Mouse (Mus musculus): Measurements from ENCODE around the gene Smurf2.
A peak's percentile ranks its signal among the peaks of the same experiment; 100 is the strongest.

The Smurf2 gene

DNA sequence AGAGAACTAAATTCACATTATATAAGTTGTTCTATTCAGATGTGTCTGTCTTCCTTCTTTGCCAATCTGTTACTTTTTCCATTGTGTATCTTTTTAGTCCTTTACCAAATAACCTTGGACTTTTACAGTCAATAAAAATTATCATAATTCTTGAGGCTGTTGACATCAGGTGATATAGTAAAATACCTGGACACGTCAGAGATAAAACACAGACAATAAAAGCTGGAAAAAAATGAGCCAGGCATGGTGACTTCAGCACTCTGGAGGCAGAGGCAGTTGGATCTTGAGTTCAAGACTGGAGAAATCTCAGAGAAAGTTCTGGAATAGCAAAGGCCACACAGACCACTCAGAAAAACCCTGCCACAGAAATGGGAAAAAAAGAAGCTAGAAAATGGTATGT, 13.3 kb downstream of the Smurf2 start:
- no peak for DNase-seq (ENCODE audit: low read depth, low spot score)

DNA sequence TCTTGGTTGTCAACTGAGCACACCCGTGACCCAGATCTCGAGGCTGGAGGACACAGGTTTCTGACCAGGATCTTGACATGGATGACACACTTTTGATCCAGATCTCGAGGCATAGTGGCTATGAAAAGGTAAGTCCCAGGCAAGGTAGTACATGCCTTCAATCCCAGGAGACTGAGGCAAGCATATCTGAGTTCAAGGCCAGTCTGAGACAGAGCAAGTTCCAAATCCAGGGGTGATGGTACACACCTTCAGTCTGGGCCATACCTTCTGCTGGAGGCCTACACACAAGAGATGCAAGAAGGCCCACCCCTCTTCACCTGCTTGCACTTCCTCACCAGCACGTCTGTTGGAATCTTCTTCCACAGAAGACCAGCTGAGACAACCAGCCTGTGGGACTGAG, 14.8 kb downstream of the Smurf2 start:
- DNase-seq (ENCODE audit: low read depth, low spot score), result no peak

DNA sequence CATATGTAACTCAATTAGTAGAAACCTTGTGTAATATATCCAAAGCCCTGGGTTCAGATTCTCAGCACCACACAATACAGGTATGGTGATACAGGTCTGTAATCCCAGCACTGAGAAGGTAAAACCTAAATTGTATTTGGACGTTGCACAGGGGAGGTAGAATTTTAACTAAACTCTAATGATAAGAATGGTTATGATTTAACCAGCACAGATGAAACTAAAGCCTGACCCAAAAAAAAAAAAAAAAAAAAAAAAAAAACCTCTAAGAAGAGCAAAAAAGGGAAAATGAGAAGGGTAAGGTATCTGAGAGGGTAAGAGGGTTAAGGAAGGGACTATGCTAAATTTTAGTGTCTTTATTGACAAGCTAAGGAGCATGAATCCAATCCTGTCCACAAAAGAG, 20.7 kb downstream of the Smurf2 start:
- DNase-seq (ENCODE audit: low read depth, low spot score), result no peak

DNA sequence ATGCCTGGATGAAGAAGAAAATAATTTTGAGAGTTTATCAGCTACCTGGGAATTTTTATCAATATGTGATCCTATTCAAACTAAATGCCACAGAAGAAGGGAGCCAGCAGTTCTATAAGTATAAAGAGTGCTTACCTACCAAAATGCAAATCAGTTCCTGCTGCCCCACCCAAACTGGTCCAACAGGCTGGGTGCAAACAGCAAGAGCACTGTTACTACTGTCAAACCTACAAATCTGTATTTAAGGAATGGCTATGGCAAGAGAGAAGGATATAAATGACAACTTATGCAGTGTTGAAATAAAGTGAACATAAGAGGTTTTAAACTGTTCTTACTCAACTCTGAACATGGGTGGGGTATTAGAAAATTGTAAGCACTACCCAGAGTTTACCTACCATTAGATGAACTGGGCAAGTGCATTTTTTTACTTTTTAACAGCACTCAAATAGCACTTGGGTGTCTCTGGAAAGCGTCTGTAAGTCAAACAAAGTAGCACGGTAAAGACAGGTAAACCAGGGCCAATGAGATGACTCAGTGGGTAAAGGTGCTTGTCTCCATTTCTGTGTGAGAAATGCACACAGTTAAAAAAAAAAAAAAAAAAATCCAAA, 23.9 kb downstream of the Smurf2 start:
- no peak for DNase-seq (ENCODE audit: low read depth, low spot score)

DNA sequence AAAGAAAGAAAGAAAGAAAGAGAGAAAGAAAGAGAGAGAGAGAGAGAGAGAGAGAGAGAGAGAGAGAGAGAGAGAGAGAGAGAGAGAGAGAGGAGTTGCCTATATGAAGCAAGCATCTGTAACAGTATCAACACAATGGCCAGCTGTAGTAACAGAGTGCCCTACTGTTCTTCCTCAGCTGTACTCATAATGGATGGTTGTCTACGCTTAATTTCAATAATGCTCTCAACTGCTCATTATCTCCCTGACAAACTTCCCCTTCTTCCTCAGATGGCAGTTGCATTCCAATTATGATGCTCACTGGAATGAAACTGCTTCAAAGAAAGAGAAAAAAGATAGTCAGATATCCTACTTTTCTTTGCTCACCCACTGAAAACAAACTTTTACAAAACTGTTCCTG, 36.9 kb downstream of the Smurf2 start:
- no peak for DNase-seq (ENCODE audit: low read depth, low spot score)

DNA sequence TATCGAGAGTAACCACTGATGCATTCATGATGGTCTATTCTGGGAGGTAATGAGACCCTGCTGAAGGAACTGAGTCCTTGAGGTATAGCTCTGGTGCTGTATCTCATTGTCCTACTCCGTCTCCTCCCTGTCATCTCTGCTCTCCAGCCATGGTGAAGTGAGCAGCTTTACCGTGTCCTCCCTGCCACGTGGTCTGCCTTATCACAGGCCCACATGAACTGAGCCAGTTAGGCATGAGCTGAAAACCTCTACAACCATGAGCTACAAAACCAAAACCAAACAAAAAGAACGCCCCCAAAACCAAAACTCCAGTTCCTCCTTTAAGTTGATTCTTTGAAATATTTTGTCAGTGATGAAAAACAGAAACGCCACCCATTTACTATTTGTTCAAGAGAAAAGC, 47.9 kb downstream of the Smurf2 start:
- DNase-seq (ENCODE audit: low read depth, low spot score), result no peak

DNA sequence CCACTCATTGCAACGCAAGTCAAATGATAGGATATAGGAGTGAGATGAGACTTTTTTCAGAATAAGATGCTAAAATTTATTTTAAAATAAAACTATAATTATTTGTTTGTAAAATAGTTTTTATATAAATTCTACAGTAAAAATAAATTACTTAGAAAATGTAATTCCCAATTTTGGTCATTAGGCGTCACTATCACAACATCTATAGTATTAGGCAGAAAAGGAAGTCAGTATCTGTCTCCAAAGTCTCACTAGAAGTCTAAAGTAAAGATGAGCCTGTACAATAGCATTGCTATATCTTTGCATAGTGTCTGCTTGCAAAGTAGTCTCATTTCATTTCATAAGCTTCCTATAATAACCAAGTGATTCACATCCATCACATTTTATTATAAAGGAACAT, 69.1 kb downstream of the Smurf2 start:
- DNase-seq (ENCODE audit: low read depth, low spot score), result peak; percentile 5

DNA sequence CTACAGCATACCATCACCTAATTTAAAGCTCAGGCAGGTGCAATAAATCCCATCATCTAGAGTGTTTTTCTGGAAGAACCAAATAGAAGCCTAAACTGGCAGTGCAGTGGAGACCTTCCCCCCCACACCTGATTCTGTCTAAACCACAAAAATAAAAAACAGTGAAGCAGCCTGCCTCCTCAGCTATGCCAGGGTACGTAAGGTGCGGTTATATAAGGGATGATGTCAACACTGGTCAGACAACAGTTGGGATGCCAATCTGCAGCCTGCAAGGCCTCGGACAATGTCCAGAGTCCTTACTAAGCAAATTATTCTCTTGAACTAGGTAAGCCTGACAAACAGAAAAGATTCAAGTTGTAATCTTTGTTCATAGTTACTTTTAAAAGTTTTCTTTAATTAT, 78.5 kb downstream of the Smurf2 start:
- DNase-seq (ENCODE audit: low read depth, low spot score), result no peak

DNA sequence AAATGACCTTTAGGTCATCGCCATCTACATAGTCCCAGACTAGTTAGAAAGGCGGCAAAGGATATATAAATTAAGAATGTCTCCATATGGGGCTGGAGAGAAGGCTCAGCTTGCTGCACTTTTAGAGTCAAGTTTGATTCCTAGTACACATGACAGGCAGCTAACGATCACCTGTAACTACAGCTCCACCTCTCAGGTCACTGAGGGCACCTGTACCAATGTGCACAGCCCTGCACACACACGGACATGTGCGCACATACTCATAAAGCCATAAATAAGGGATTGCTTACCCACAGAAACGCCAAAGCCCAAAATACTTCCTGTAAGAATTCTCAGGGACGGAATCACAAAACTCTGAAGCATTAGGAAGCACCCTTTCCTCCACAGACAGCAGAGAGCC, 92.4 kb downstream of the Smurf2 start:
- DNase-seq (ENCODE audit: low read depth, low spot score), result no peak

DNA sequence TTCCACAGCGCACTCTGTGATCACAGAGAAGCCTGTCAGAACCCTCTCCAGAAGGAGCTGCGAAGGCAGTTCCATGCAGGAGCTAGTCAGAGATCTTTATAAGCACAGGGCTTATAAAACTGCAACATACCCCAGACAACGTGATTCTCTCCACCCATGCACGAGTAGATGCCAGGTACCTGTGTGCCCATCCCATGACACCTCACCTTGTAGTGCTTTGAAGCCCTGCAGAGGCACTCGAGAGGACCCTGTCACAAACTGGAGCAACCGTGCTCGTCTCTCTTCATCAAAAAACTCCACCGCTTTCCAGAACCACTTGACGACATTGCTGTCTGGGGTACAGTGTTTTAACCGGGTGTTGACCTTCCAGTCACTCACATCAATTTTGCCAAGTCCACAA, 96.1 kb downstream of the Smurf2 start:
- DNase-seq (ENCODE audit: low read depth, low spot score), result no peak

DNA sequence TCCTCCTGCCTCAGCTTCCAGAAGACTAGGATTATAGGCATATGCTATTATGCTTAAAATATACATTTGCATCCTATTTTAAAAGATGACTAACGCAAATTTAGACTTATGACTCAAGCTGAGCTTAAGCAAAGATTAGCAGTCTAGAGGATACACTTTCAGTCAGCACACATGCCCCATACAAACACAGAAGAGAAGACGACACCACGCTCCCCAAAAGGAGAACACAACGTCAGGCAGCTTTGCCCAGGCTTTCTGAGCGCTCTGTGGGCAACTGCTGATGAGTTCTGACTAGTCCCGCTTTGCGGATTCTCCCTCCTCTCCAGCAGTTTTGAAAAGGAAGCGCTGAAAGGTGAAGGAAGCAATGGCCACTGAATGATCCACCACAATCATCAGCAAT, 96.8 kb downstream of the Smurf2 start:
- no peak for DNase-seq (ENCODE audit: low read depth, low spot score)

DNA sequence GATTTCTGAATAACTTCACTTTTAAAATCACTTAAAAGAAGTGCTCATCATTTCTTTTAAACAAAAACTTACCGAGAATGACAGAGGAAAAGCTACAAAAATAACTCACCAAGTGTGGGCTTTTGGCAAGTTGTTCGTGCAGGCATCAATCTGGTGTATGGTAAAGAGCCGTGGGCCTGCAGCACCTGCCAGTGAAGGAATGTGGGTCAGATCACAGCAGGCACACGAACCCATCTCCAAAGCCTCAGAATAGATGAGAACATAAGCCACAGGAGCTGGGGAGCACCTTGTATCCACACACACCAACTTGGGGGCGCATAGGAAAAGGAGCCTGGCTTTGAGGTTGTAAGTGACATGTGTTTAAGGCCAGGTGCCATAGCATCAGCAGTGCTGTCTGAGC, 97.6 kb downstream of the Smurf2 start:
- DNase-seq (ENCODE audit: low read depth, low spot score), result no peak

DNA sequence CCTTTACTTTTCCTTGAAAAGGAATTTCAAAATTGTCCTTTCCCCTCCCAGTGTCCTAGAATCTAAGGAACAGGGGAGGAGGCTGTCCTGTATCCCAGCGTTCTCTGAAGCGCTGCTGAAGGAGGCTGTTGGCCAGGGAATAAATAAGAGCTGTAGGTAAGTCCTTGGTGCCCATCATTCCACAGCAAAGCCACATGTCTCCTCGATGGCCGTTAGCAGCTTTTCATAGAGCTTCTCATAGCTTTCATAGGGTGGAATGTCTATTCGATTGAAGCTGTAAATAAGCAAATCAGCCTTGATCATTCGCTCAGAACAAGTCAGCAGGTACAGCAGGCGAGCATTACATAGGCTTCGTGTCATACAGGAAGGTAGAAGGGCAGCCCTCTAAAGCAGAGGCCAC, 98.0 kb downstream of the Smurf2 start:
- DNase-seq (ENCODE audit: low read depth, low spot score), result no peak

DNA sequence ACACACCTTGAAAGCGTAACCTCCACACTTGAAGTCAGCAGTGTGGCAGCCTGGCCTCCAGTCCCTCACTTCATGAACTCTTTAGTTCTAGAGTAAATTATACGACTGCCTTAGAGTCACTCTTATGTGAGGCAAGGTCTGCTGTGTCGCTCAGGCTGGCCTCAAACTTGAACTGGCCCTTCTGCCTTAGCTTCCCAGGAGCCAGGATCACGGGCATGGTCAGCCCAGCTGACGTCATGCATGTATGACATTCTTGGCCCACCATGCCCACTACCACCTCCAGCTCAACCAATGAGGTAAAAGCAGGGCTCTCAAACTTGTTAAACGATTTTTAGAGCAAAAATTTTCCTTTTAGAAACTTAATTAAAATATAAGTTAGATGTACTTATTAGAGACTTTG, 99.1 kb downstream of the Smurf2 start:
- no peak for DNase-seq (ENCODE audit: low read depth, low spot score)

DNA sequence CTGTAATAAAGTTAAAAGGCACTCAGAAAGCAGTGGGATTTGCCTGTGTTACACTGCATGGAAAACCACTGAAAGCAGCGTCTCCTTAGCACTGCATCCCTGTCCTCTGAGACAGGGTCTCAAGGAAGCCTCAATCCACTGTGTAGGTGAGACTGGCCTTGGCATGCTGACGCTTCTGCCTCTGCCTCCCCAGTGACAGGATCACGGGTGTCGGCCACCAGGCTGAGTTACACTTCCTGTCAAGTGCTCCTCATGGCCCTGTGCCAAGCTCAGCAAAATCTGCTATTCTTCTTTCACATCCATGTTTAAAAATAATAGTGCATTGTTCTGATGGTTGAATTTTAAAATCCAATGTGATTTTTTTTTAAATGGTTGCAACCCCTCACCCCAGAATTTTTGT, 99.5 kb downstream of the Smurf2 start:
- peak; percentile 42 for DNase-seq (ENCODE audit: low read depth, low spot score)

DNA sequence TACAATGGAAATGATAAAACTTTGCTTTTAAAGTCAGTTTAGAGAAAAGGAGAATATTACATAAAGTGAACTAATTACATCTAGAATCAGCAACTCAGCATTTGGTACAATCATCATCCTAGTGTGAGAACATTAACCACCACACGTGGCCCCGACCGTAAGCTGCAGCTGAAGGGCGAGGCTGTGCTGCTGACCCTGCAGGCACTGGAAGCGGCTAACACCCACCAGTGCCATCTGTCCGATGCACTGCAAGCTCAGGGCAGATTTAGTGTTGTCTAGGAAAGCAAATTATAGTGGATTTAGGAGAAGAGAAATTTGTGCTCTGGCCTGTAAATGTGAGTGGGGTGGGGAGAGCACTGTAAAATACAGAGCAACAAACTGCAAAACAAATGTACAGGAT, 100.3 kb downstream of the Smurf2 start:
- peak; percentile 16 for DNase-seq (ENCODE audit: low read depth, low spot score)

DNA sequence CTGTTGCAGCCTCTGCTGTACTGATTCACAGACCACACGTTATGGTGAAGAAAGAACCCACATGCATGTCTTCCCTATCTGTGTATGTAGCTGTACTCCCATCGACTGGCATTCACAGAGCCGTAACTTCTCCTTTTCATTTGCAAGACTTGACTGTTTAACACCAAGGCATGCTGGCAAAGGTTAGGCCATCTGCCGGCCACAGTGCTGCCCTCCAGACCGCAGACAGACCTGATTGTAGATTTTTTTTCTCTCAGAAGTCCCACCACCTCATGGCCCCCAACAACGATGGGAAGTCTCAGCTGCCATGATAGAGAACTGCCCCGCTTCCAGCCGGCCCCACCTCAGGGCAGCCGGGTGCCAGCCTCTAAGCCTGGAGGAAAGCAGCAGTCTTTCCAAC, 100.9 kb downstream of the Smurf2 start:
- no peak for DNase-seq (ENCODE audit: low read depth, low spot score)

DNA sequence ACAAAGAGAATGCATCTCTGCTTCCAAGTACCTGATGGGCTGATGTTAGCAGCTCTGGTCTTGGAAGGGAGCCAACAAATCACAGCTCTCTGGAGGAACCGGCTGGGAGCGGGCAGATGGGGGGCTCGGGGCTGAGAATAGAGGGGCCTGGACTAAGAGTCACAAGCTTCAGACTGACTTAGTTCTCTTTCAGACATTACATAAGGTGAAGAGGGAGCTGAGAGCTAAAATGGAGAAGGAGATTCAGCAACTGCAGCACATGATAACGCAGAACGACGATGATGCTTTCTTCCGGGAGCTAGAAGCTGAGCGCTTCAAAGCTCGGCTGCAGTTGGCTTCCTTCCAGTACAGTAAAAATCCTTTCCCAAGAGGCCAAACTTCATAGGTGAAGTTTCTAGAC, 102.2 kb downstream of the Smurf2 start:
- DNase-seq (ENCODE audit: low read depth, low spot score), result no peak

DNA sequence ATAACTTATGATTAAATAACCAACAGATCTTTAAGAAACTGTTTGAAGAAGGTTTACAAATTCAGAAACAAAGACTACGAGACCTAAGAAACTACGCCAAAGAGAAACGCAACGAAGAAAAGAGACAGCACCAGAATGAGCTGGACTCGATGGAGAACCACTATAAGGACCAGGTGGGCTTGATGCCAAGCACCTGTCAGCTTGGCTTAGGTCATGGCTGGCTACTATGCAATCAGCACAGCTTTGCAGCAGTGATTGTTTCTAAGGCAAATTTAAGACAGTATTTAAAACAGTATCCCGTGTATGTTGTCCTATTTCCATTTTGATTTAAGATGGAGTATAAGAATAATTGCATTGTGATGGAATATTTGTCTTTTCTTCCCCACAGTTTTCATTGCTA, 102.7 kb downstream of the Smurf2 start:
- DNase-seq (ENCODE audit: low read depth, low spot score), result no peak

DNA sequence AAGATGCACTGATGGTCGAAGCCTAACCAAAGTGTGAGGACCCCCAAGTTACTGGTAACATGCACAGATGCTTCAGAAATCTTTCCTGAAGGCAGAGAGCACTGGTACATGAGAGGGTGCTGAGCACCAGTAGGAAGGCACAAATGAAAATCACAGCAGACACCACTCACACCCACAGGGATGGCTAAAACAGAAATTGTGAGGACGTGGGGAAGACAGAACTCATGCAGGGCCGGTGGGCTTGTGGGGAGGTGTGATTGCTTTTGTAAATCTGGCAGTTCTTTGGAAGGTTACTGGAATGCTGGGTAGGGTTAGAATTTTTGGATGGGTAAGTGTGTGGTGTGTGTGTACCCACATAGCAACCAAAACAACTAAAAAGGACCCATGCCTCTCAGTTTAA, 103.4 kb downstream of the Smurf2 start:
- DNase-seq (ENCODE audit: low read depth, low spot score), result no peak

DNA sequence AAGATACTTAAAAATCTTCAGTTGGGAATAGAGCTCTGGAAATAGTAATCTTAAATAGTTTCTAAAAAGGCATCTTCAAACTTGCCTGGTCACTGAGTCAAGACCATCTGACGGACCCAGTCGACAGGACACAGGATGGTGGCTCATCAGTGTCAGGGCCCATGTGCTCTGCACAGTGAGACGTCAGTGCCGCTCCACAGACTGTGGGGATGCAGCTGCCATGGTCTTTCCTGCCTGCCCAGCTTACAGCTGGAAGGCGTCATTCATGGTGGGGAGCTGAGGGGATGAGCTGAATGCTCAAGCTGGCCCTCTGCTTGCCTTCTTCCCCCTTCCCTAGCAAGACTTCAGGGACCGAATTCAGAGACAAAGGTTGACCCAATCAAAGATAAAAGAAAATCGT, 104.2 kb downstream of the Smurf2 start:
- DNase-seq (ENCODE audit: low read depth, low spot score), result no peak

DNA sequence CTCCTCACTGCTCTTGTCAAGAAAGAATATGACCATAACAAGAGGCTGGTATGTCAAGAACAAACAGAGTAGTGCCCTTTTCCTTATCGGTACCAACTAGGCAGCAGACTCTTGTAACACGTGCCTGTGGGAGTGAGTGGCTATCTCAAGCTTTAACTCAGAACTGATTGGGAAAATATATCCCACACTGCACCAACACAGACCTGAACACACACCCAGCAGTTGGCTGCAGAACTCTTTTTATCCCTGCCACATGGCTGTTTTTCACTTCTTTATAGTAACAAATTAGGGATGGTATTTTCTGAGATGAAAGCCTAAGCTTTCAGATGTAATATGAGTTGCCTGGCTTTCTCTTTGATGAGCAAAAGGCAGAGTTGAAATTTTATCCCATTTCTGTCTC, 104.8 kb downstream of the Smurf2 start:
- no peak for DNase-seq (ENCODE audit: low read depth, low spot score)

DNA sequence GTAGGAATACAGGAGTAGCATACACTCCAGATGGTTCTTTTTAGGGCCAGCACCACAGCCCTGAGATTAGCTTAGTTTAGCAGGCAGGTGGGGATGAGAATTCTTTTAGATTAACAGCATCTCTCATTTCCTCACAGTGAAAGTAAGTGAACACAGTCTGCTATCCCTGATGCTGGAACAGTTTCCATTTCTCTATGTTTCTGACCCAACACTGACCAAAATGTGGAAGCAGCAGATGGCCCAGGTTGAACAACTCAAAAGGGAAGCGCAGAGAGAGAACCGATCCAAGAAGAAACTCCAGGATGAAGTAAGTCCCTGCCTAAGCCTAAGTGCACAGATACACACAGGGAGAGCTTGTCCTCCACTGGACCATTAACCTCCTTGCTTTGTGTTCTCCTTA, 105.2 kb downstream of the Smurf2 start:
- no peak for DNase-seq (ENCODE audit: low read depth, low spot score)

DNA sequence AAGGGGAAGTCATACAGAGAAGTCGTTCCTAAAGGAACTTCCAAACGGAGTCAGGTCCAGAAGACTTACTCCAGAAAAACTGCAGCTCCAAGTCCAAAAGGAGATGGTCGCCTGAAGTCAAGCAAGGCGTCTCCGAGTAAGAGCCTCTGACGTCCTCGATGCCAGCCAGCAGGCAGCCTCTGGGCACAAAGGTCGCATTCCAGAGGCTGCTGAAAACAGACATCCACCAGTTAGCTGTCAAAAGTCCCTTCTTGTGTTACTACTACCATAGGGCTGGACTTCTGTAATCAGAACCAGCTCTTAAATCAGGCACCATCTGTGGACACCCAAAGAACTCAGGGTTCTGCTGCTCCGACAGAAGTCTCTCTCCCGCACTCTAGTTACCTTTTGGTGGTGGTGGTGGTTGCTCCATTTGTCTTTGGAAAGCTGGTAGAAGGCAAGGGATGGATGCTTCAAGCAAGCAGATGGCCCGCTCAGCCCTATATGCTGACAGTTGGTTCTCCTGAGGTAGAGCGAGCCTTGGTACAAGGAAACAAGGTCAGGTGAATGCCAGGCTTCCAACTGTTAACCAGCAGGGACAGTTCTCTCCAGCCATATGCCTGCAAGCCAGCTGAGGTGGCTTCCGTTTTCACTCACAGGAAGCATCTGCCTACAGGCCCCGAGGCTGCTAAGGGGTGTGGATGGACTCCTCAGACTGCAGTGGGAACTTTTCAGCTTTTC, 105.8 kb downstream of the Smurf2 start:
- DNase-seq (ENCODE audit: low read depth, low spot score), result no peak
